Mouse (Mus musculus) olfactory bulb, adult 2 months (tissue): ENCODE measurements around the gene Usp50.

Source experiments
- CTCF ChIP-seq: fragments of 200-500 bp; IDR thresholded peaks from 2 replicates; pipeline ENCODE4 v1.5.1; 2012; ENCODE audit warnings: low read depth, mild to moderate bottlenecking, low read length, moderate library complexity; ENCODE audit not compliant: insufficient read depth
- POLR2A ChIP-seq: fragments of 200-500 bp; IDR thresholded peaks from 2 replicates; pipeline ENCODE4 v1.6.1; 2012; ENCODE audit warnings: mild to moderate bottlenecking, low read depth, low read length, moderate library complexity; ENCODE audit not compliant: insufficient read depth

- no peak for TF ChIP-seq CTCF
- no peak for TF ChIP-seq POLR2A
These were observed 15.2 kb upstream of the Usp50 start for GRCm38 (mm10) chr2:126798455-126798854.
